Mouse (Mus musculus) stomach, postnatal 0 days (tissue): ENCODE results near the gene Adrb1. TPM values are rescaled to one million over a fixed set of nuclear protein-coding genes. Genes with fewer than 3 reads are reported as not detected.
A peak's percentile ranks its signal among the peaks of the same experiment; 100 is the strongest.

Source experiments
- ATAC-seq: fragments of 200-750 bp; cut with Nextera tagmentation; 2 replicates; pipeline ENCODE4 v1.8.0; 2017; ENCODE audit not compliant: low FRiP score, low TSS enrichment
- DNase-seq: peaks from one replicate; pipeline ENCODE4 v3.0.0-alpha.2; 2016; ENCODE audit warnings: low spot score
- H3K27ac ChIP-seq: fragments of 300-500 bp; sonication (generic); replicated peaks from 2 replicates; pipeline ENCODE4 v1.5.1; 2014; ENCODE audit warnings: mild to moderate bottlenecking, control low read depth
- H3K27me3 ChIP-seq: fragments of 300-500 bp; sonication (generic); 2 replicates; pipeline ENCODE4 v1.6.1; 2014; ENCODE audit warnings: low read length; ENCODE audit not compliant: control insufficient read depth, insufficient read depth
- H3K36me3 ChIP-seq: fragments of 300-500 bp; sonication (generic); 2 replicates; pipeline ENCODE4 v1.6.1; 2014; ENCODE audit warnings: low read length, mixed read lengths; ENCODE audit not compliant: control insufficient read depth, insufficient read depth
- H3K4me1 ChIP-seq: fragments of 300-500 bp; sonication (generic); replicated peaks from 2 replicates; pipeline ENCODE4 v1.6.1; 2014; ENCODE audit warnings: antibody characterized with exemption; ENCODE audit not compliant: control insufficient read depth, insufficient read depth
- H3K4me2 ChIP-seq: fragments of 300-500 bp; sonication (generic); replicated peaks from 2 replicates; pipeline ENCODE4 v1.6.1; 2014; ENCODE audit warnings: low read depth, mild to moderate bottlenecking, control low read depth, moderate library complexity
- H3K4me3 ChIP-seq: fragments of 300-500 bp; sonication (generic); 2 replicates; pipeline ENCODE4 v1.5.1; 2014; ENCODE audit warnings: low read depth, low read length, control low read depth
- H3K9ac ChIP-seq: fragments of 300-500 bp; sonication (generic); 2 replicates; pipeline ENCODE4 v1.6.1; 2014; ENCODE audit warnings: mild to moderate bottlenecking, low read length, control low read depth, mixed read lengths
- H3K9me3 ChIP-seq: fragments of 300-500 bp; sonication (generic); 2 replicates; pipeline ENCODE4 v1.6.1; 2016; ENCODE audit warnings: low read length; ENCODE audit not compliant: control insufficient read depth
- CTCF ChIP-seq: IDR thresholded peaks from 2 replicates; pipeline ENCODE4 v1.5.1; 2016; ENCODE audit warnings: antibody characterized with exemption, low read depth, mild to moderate bottlenecking, moderate library complexity
- EP300 ChIP-seq: optimal IDR thresholded peaks from 2 replicates; pipeline ENCODE3; 2016; ENCODE audit warnings: antibody characterized with exemption
- WGBS: fragments of 180-500 bp; shearing (Covaris S2); extraction: QIAGEN DNeasy Blood & Tissue Kit; methylation state at CpG from one replicate; pipeline ENCODE4 v1.1.7; 2014; 5-methylcytosine and 5-hydroxymethylcytosine counted together
- polyA plus RNA-seq: library from polyadenylated mRNA; unstranded; fragments of >200 nt; fragmentation: Nextera tagmentation; extraction: Ambion mirVana; gene quantifications from 2 replicates; pipeline ENCODE4 v1.2.1, GENCODE M21; 2015

Gene Adrb1
- polyA plus RNA-seq, 1 experiment from 2014 or later: 0.45 TPM

GRCm38 (mm10) chr19:56722291-56722707 lies 300 bp downstream of the Adrb1 start:
- TF ChIP-seq EP300 (no peak), CTCF (no peak)
- ATAC-seq (peak; percentile 17; the same call in 1 of the 2 replicates), DNase-seq (no peak)
- no peak overlapping the region for H3K27ac ChIP-seq
- H3K9ac ChIP-seq: peak overlapping the region; percentile 57
- H3K4me2 ChIP-seq: peak overlapping the region; percentile 90
- 0 out of 2 replicates have a peak, but pooled peaks cover 6% of the 10 kb centered on the region for H3K27me3 ChIP-seq
- peaks cover 8% of the 10 kb centered on the region for H3K4me1 ChIP-seq
- H3K9me3 ChIP-seq: no peaks in the 10 kb centered on the region
- H3K4me3 ChIP-seq: peak overlapping the region; percentile 50
- 1% methylated on average over 35 of the region's 48 CpGs for WGBS
- no peaks in the 10 kb centered on the region for H3K36me3 ChIP-seq

GRCm38 (mm10) chr19:56722711-56723330 lies 822 bp downstream of the Adrb1 start:
- Histone ChIP-seq H3K4me1 (peaks cover 8% of the 10 kb centered on the region), H3K4me2 (peak overlapping the region; percentile 90), H3K27ac (no peak overlapping the region), H3K9ac (peak overlapping the region; percentile 52), H3K36me3 (no peaks in the 10 kb centered on the region), H3K27me3 (0 out of 2 replicates have a peak, but pooled peaks cover 6% of the 10 kb centered on the region), H3K4me3 (peak overlapping the region; percentile 50), H3K9me3 (no peaks in the 10 kb centered on the region)
- ATAC-seq: 0 out of 2 replicates have a peak, but pooled peaks have one; percentile 19
- TF ChIP-seq CTCF (no peak), EP300 (no peak)
- peak; percentile 41 for DNase-seq
- 2% methylated on average over 68 of the region's 69 CpGs for WGBS

GRCm38 (mm10) chr19:56723331-56724125 lies 1.5 kb downstream of the Adrb1 start:
- H3K27ac ChIP-seq: no peak overlapping the region
- H3K36me3 ChIP-seq: no peaks in the 10 kb centered on the region
- H3K9ac ChIP-seq: peak overlapping the region; percentile 52
- no peaks in the 10 kb centered on the region for H3K9me3 ChIP-seq
- H3K4me1 ChIP-seq: peaks cover 8% of the 10 kb centered on the region
- peak overlapping the region; percentile 50 for H3K4me3 ChIP-seq
- peak; percentile 77 for DNase-seq
- peak; percentile 41 for ATAC-seq
- 0 out of 2 replicates have a peak, but pooled peaks cover 6% of the 10 kb centered on the region for H3K27me3 ChIP-seq
- H3K4me2 ChIP-seq: peak overlapping the region; percentile 90
- no peak for TF ChIP-seq CTCF
- TF ChIP-seq EP300: no peak
- under 1% methylated on average over 67 of the region's 71 CpGs for WGBS

- peaks cover 8% of the 10 kb centered on the region for H3K4me1 ChIP-seq
- H3K4me2 ChIP-seq: peak overlapping the region; percentile 90
- no peaks in the 10 kb centered on the region for H3K36me3 ChIP-seq
- H3K4me3 ChIP-seq: peak overlapping the region; percentile 50
- DNase-seq (peak; percentile 61), ATAC-seq (no peak)
- no peak overlapping the region for H3K27ac ChIP-seq
- WGBS: 18% methylated on average over 13 of the region's 13 CpGs
- TF ChIP-seq EP300 (no peak), CTCF (no peak)
- H3K27me3 ChIP-seq: 0 out of 2 replicates have a peak, but pooled peaks cover 6% of the 10 kb centered on the region
- no peak overlapping the region for H3K9ac ChIP-seq
- no peaks in the 10 kb centered on the region for H3K9me3 ChIP-seq
These were observed 2.2 kb downstream of the Adrb1 start for GRCm38 (mm10) chr19:56724126-56724597.

GRCm38 (mm10) chr19:56727170-56727877 lies 5.3 kb downstream of the Adrb1 start:
- H3K4me1 ChIP-seq: peaks cover 8% of the 10 kb centered on the region
- no peak overlapping the region for H3K9ac ChIP-seq
- 0 out of 2 replicates have a peak, but pooled peaks cover 2% of the 10 kb centered on the region for H3K27me3 ChIP-seq
- DNase-seq (no peak), ATAC-seq (no peak; the same call in 1 of the 2 replicates)
- no peaks in the 10 kb centered on the region for H3K36me3 ChIP-seq
- H3K9me3 ChIP-seq: no peaks in the 10 kb centered on the region
- TF ChIP-seq EP300 (no peak), CTCF (no peak)
- WGBS: 31% methylated on average over 14 of the region's 14 CpGs
- no peak overlapping the region for H3K27ac ChIP-seq
- H3K4me3 ChIP-seq: no peak overlapping the region
- H3K4me2 ChIP-seq: 0 out of 2 replicates have a peak overlapping the region, but pooled peaks have one; percentile 23
